Mouse (Mus musculus) gastrocnemius, postnatal 14 days (tissue): ENCODE data around the gene Lin52. TPM values are rescaled to one million over a fixed set of nuclear protein-coding genes. Genes with fewer than 3 reads are reported as not detected.

Experiments
- DNase-seq: peaks from one replicate; pipeline ENCODE4 v3.0.0; 2021; ENCODE audit warnings: mixed read lengths
- intact Hi-C: fragments of 180-260 bp; cut with DNase I; formaldehyde crosslinking; loops from one replicate; pipeline ENCODE4 v1.15.1; 2025; ENCODE audit warnings: low total_unique reads
- total RNA-seq, 2 experiments: library from RNA; stranded (reverse); gene quantifications; 2 replicates each; pipeline ENCODE4 v1.2.3; 2021

The Lin52 gene
- total RNA-seq, 2 experiments from 2014 or later, result 6.3 to 6.4 TPM

- intact Hi-C loops, result no loop called here
Measured at GRCm38 (mm10) chr12:84459845-84460244, 8.6 kb downstream of the Lin52 start.

GRCm38 (mm10) chr12:84461416-84461815, 10.2 kb downstream of the Lin52 start:
- DNase-seq, result no peak
- intact Hi-C loops, result no loop called here

More at GRCm38 (mm10) chr12:84459845-84460244, 8.6 kb downstream of the Lin52 start:
- DNase-seq, result no peak

- intact Hi-C loops, result no loop called here
- no peak for DNase-seq
Measured at GRCm38 (mm10) chr12:84462856-84463255, 11.6 kb downstream of the Lin52 start.

GRCm38 (mm10) chr12:84468701-84469100, 17.5 kb downstream of the Lin52 start:
- DNase-seq, result no peak
- intact Hi-C loops, result loop anchor here (2.0 kb wide), 1 partner anchor 120 kb away; no protein-coding TSS in a partner anchor

GRCm38 (mm10) chr12:84478937-84479336, 27.7 kb downstream of the Lin52 start:
- DNase-seq, result no peak
- intact Hi-C loops, result no loop called here

- no peak for DNase-seq
- intact Hi-C loops, result no loop called here
Measured at GRCm38 (mm10) chr12:84481251-84481650, 30.0 kb downstream of the Lin52 start.

- intact Hi-C loops, result no loop called here
- no peak for DNase-seq
Measured at GRCm38 (mm10) chr12:84482778-84483585, 31.8 kb downstream of the Lin52 start.

- intact Hi-C loops, result no loop called here
Measured at GRCm38 (mm10) chr12:84487324-84488056, 36.3 kb downstream of the Lin52 start.

GRCm38 (mm10) chr12:84496795-84497194, 45.6 kb downstream of the Lin52 start:
- no peak for DNase-seq
- intact Hi-C loops, result no loop called here

More at GRCm38 (mm10) chr12:84487324-84488056, 36.3 kb downstream of the Lin52 start:
- DNase-seq, result peak; percentile 32

- intact Hi-C loops, result no loop called here
- no peak for DNase-seq
Measured at GRCm38 (mm10) chr12:84500528-84501263, 49.5 kb downstream of the Lin52 start.

- no peak for DNase-seq
- intact Hi-C loops, result no loop called here
Measured at GRCm38 (mm10) chr12:84501278-84501677, 50.1 kb downstream of the Lin52 start.

GRCm38 (mm10) chr12:84506856-84507255, 55.6 kb downstream of the Lin52 start:
- no peak for DNase-seq
- intact Hi-C loops, result no loop called here

GRCm38 (mm10) chr12:84512016-84512415, 60.8 kb downstream of the Lin52 start:
- intact Hi-C loops, result no loop called here
- no peak for DNase-seq

GRCm38 (mm10) chr12:84515486-84515885, 64.3 kb downstream of the Lin52 start:
- intact Hi-C loops, result no loop called here
- no peak for DNase-seq

GRCm38 (mm10) chr12:84516642-84517041, 65.4 kb downstream of the Lin52 start:
- no peak for DNase-seq
- intact Hi-C loops, result no loop called here

GRCm38 (mm10) chr12:84518018-84518417, 66.8 kb downstream of the Lin52 start:
- no peak for DNase-seq
- intact Hi-C loops, result no loop called here

GRCm38 (mm10) chr12:84523728-84524127, 72.5 kb downstream of the Lin52 start:
- no peak for DNase-seq
- intact Hi-C loops, result no loop called here

GRCm38 (mm10) chr12:84524147-84525050, 73.2 kb downstream of the Lin52 start:
- intact Hi-C loops, result no loop called here
- no peak for DNase-seq

- no peak for DNase-seq
- intact Hi-C loops, result no loop called here
Measured at GRCm38 (mm10) chr12:84525422-84525821, 74.2 kb downstream of the Lin52 start.
